Mouse (Mus musculus) erythroblast, embryonic 14.5 days (primary cell): ENCODE measurements around the gene Kat6b.

Experiments used
- GATA1 ChIP-seq: IDR thresholded peaks from 2 replicates; pipeline ENCODE4 v1.6.1; 2012; ENCODE audit warnings: low read length, inconsistent platforms, mixed read lengths
- TAL1 ChIP-seq: IDR thresholded peaks from 3 replicates; pipeline ENCODE4 v1.6.1; 2012; ENCODE audit warnings: low read length, inconsistent platforms, mixed read lengths

GRCm38 (mm10) chr14:21673100-21673499 is 191.9 kb downstream of the Kat6b start:
- TF ChIP-seq GATA1 (no peak), TAL1 (no peak)
